Mouse (Mus musculus) neural tube, embryonic 11.5 days (tissue): ENCODE measurements around the gene Cpne1. TPM values are rescaled to one million over a fixed set of nuclear protein-coding genes. Genes with fewer than 3 reads are reported as not detected.

Source experiments
- ATAC-seq: fragments of 200-750 bp; cut with Nextera tagmentation; 2 replicates; pipeline ENCODE4 v1.8.0; 2017; ENCODE audit warnings: moderate number of reproducible peaks, mild to moderate bottlenecking, moderate TSS enrichment, moderate library complexity; ENCODE audit not compliant: insufficient read depth, low FRiP score, low TSS enrichment
- DNase-seq: peaks from one replicate; pipeline ENCODE4 v3.0.0-alpha.2; 2015; ENCODE audit warnings: low spot score
- H3K27ac ChIP-seq: fragments of 300-500 bp; sonication (generic); 2 replicates; pipeline ENCODE4 v1.5.1; 2014; ENCODE audit warnings: low read depth, mild to moderate bottlenecking, low read length
- H3K27me3 ChIP-seq: fragments of 300-500 bp; sonication (generic); 2 replicates; pipeline ENCODE4 v1.6.1; 2014; ENCODE audit warnings: mild to moderate bottlenecking, low read length, mixed read lengths; ENCODE audit not compliant: control insufficient read depth, insufficient read depth
- H3K36me3 ChIP-seq: fragments of 300-500 bp; sonication (generic); 2 replicates; pipeline ENCODE4 v1.6.1; 2014; ENCODE audit warnings: mild to moderate bottlenecking, low read length, moderate library complexity, mixed read lengths; ENCODE audit not compliant: control insufficient read depth, insufficient read depth
- H3K4me1 ChIP-seq: fragments of 300-500 bp; sonication (generic); 2 replicates; pipeline ENCODE4 v1.6.1; 2014; ENCODE audit warnings: low read length, mixed read lengths; ENCODE audit not compliant: control insufficient read depth, insufficient read depth
- H3K4me2 ChIP-seq: fragments of 300-500 bp; sonication (generic); 2 replicates; pipeline ENCODE4 v1.6.1; 2014; ENCODE audit warnings: low read depth, mild to moderate bottlenecking, moderate library complexity
- H3K4me3 ChIP-seq: fragments of 300-500 bp; sonication (generic); 2 replicates; pipeline ENCODE4 v1.5.1; 2014; ENCODE audit warnings: low read depth, low read length
- H3K9ac ChIP-seq: fragments of 300-500 bp; sonication (generic); 2 replicates; pipeline ENCODE4 v1.6.1; 2014; ENCODE audit warnings: mild to moderate bottlenecking, low read length
- H3K9me3 ChIP-seq: fragments of 300-500 bp; sonication (generic); 2 replicates; pipeline ENCODE4 v1.6.1; 2016; ENCODE audit warnings: low read length; ENCODE audit not compliant: control insufficient read depth
- polyA plus RNA-seq: library from polyadenylated mRNA; unstranded; fragments of >200 nt; fragmentation: Nextera tagmentation; extraction: Ambion mirVana; gene quantifications from 2 replicates; pipeline ENCODE4 v1.2.1, GENCODE M21; 2014

Cpne1 gene
- polyA plus RNA-seq, 1 experiment from 2014 or later = 53.7 TPM

DNA sequence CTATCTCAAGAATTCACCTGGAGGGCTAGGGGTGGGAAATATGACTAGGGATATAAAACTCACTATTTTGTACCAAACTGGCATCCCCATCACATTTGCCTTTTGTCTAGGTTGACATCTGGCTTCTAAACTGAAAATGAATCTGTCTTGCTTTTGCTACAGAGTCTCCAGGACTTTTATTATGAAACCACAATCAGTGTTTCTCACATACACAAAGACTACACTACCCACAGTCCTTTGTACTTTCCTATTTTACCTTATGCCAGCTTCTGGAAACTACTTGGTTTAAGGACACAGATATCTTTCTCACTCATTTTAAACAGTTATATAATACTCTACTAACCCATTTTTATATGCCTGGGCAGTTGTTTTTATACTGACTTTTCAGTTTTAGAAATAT lies 86.3 kb downstream of the Cpne1 start:
- H3K36me3 ChIP-seq = no peaks in the 10 kb centered on the region
- H3K27me3 ChIP-seq = no peaks in the 10 kb centered on the region
- H3K9ac ChIP-seq = no peak overlapping the region
- ATAC-seq (no peak), DNase-seq (no peak)
- H3K4me3 ChIP-seq = no peak overlapping the region
- no peaks in the 10 kb centered on the region for H3K9me3 ChIP-seq
- no peak overlapping the region for H3K27ac ChIP-seq
- no peak overlapping the region for H3K4me2 ChIP-seq
- no peaks in the 10 kb centered on the region for H3K4me1 ChIP-seq

Other genes starting within 250 kb of the Cpne1 start
- gene Uqcc1, start 181.7 kb downstream of the Cpne1 start, polyA plus RNA-seq = 84.7 and 88.6 TPM in 2 replicates
- not detected in 2 replicates for gene Gm15557, start 171.2 kb downstream of the Cpne1 start, polyA plus RNA-seq
- gene Gdf5, start 166.6 kb downstream of the Cpne1 start, polyA plus RNA-seq = 1.1 and 1.7 TPM in 2 replicates
- gene Cep250, start 155.5 kb downstream of the Cpne1 start, polyA plus RNA-seq = 13.7 and 16.8 TPM in 2 replicates
- gene 6430550D23Rik, start 104.0 kb downstream of the Cpne1 start, polyA plus RNA-seq = 0.86 and 2.2 TPM in 2 replicates
- gene Ergic3, start 103.9 kb downstream of the Cpne1 start, polyA plus RNA-seq = 224 and 226 TPM in 2 replicates
- not detected in 2 replicates for gene Fer1l4, start 59.0 kb downstream of the Cpne1 start, polyA plus RNA-seq
- 4.7 and 5.5 TPM in 2 replicates for gene Spag4, start 46.8 kb downstream of the Cpne1 start, polyA plus RNA-seq
- 48.1 and 50.9 TPM in 2 replicates for gene Rbm12, start within 50 bp of the Cpne1 start, polyA plus RNA-seq
- 23.2 and 28.5 TPM in 2 replicates for gene Gm28036, start 15.1 kb upstream of the Cpne1 start, polyA plus RNA-seq
- gene Romo1, start 32.1 kb upstream of the Cpne1 start, polyA plus RNA-seq = 366 and 379 TPM in 2 replicates
- gene Nfs1, start 32.2 kb upstream of the Cpne1 start, polyA plus RNA-seq = 34.4 and 38.0 TPM in 2 replicates
- gene Rbm39, start 68.3 kb upstream of the Cpne1 start, polyA plus RNA-seq = 587 and 596 TPM in 2 replicates
- gene Phf20, start 84.5 kb upstream of the Cpne1 start, polyA plus RNA-seq = 82.9 and 83.9 TPM in 2 replicates
- gene Cnbd2, start 200.3 kb upstream of the Cpne1 start, polyA plus RNA-seq = 3.1 and 3.2 TPM in 2 replicates
- 63.0 and 63.8 TPM in 2 replicates for gene Scand1, start 200.7 kb upstream of the Cpne1 start, polyA plus RNA-seq